Mouse (Mus musculus) frontal cortex, postnatal 25 days (tissue): ENCODE results near the gene Acot9.

Experiments
- DNase-seq, 2 experiments: peaks; one replicate each; pipeline ENCODE4 v3.0.0; 2022; ENCODE audit warnings: low spot score in 2 of 2

Gene Acot9

DNA sequence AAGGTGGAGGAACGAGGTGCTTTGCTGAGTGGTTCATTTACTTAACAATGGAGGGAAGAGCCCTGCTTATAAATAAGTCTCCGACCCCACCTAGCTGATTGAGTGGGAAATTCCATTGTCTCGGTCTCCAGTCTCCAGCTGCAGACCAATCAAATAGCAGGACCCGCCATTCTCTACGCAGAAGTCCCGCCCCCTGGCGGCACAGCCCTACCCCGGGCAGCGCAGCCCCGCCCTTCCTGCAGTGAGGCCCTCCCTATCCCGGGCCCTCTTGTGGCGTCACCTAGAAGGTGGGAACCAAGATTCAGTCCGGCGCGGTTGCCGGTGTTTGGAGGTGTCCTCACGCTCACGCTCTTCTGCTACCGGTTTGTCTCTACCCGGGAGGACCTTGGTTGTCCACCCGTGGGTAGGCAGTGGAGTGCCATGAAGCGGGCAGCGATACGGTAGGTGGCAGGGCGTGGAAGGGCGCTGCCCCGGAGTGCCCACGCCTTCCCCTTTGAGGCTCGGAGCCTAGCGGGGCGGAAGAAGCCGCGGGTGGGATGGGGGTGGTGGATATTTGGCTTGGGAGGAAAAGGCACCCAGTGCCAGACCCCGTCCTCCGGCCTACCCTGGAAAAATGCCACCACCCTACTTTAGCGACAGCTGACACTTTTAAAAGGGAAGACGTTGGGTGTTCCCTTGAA is at the start of gene Acot9:
Gene Acot9 (plus strand): TSS at position 209 of the 680 bp plus-strand sequence.
- peak; percentile 62 to 71 for DNase-seq

DNA sequence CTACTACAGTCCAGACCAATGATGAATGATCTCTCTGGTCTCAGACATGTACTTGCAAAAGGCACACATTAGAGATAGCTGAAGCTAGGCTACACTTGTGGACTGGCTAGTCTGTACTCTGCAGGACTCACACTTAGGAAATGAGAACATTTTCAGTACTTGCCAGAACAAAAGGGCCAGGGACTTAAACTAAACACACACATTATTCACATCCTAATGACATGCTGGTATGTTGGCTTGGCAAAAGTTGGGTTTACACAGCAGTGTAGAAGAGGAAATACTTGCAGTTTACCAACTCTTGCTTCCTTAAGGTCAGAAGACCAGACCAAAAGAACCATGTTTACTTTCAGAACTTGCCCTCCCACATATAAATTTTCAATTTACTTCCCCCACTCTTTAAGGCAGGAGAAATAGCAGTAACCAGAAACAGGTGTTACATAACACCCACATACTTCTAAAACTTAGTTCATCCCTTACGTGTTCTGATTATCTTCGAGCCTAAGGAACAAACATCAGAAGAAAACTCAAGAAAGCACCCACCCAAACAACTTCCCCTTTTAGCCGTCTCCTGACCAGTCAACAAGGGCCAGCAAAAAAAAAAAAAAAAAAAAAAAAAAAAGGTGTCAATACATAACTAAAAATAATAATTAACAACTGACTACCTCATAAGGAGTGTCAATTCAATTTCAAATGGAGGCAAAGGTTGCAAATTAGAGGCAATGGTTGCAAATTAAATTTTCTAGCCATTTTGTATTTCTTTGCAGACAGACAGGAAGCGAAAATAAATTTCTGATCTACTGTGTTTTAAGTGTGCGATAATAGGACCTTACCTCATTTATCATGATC is 47.7 kb upstream of the Acot9 start:
- no peak for DNase-seq

DNA sequence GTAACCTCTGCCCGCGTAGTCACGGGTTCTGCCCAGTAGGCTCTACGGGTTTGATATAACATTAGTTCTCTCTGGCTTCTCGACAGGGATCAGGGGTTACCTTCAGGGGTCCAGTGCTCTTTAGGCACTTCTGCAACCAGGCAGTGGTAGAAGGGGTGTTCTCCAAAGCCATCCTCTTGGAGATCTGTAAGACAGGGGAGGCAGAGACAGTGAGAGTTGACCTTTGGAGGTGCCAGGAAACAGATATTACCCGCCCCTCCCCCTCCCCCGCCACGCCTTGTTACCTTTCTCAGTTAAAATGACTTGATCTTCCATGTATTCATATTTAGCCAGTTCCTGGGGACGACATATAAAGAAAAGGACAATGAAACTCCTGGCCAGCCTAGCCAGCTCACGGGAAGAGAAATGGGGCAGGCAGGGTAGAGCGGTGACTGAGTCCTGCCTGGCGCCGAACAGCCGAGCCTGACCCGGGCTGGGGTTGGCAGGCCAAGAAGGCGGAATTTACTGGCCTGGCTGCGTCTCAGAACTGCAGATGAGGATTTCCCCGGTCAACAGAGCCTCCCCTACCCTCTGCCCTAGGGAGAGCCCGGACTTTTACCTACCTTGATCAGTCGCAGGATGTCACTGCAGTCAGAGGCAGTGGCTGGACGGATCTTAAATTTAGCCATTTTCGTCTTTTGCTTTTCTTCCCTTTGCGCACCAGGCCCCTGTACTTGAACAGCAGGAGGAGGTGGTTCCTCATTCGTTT is 46.6 kb upstream of the Acot9 start:
- DNase-seq = peak in 1 of 2 experiments; percentile 4

DNA sequence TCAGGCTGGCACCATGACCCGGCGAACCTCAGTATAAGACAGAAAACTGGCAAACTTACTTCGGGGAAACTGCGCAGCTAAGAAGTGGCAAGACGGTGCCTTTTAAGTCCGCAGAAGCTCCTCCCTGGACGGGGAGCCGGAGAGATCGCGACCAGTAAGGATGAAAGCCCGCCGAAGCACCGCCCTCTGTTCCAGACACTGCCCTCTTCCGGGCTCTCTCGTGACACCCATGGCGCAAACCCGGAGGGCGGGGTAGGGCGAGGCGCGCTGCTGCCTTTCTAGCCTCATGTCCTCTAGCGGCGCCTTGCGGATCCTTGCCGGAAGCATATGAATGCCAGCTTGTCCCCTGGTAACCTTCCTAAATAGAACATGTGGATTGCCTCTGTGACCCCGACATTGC is 46.0 kb upstream of the Acot9 start, which contains the start of gene Sat1:
Gene Sat1 (minus strand): TSS at position 179 of the 400 bp plus-strand sequence.
- DNase-seq = peak; percentile 70 to 82

DNA sequence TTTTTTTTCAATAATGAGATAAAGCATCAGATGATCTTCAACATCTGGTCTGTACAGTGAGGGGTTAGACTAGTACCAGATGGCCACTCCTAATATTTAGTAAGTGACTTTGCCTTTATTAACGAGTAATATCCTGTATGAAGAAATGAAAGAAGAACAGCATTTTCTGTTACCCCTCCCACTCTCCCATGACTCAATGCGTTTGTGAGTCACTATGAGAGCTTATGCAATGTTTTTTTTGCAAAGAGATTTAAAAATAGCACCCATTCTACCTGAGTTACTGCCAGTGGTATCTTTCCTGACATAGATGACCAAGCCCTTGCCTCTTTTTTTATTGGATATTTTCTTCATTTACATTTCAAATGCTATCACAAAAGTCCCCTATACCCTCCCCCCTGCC is 44.0 kb upstream of the Acot9 start:
- DNase-seq = no peak

DNA sequence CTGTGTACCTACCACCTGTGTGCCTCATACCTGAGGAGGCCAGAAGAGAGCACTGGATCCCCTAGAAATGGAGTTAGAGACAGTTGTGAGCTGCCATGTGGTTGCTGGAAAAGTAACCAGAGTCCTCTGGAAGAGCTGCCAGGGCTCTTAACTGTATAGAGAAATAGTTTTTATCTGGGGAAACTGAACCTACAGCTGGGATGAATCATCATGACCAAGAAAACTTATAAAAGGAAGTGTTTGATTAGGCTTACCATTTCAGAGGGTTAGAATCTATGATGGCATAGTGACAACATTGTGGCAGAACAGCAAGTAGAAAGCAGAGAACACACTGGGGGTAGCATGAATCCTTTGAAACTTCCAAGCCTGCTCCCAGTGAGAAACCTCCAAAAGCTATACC is 5.4 kb upstream of the Acot9 start:
- no peak for DNase-seq

DNA sequence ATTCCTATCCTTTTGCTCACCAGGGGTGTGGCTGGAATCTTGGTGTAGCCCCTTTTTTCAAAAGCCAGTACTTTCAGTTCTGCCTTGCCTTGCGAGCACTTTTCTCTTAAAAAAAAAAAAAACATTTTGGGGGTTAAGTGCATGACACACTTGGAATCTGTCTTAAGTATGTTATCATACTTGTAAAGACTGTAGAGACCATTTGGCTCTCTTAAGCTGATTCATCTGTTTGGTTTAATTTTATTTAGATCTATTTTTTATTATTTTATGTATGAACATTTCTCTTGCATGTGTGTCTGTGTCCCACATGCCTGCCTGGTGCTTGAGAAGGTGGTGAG is 641 bp downstream of the Acot9 start:
- DNase-seq = no peak

DNA sequence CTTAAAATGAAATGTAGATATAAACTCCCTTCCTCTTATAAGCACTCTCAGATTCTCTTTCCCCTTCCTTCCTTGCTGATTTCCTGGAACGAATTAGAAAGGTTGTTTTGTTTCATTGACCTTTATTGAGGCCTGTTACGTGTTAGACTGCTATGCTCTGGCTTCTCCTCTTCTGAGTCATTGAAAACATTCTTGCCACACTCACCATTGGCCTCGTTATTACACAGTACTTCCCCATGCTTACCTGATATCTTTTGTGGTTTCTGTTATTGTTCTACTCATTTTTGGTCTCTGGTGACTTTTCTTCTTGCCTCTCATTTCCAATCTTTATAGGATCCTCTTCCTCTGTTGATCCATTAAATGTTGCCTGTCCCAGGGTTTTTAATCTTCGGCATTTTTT is 16.2 kb downstream of the Acot9 start:
- no peak for DNase-seq

DNA sequence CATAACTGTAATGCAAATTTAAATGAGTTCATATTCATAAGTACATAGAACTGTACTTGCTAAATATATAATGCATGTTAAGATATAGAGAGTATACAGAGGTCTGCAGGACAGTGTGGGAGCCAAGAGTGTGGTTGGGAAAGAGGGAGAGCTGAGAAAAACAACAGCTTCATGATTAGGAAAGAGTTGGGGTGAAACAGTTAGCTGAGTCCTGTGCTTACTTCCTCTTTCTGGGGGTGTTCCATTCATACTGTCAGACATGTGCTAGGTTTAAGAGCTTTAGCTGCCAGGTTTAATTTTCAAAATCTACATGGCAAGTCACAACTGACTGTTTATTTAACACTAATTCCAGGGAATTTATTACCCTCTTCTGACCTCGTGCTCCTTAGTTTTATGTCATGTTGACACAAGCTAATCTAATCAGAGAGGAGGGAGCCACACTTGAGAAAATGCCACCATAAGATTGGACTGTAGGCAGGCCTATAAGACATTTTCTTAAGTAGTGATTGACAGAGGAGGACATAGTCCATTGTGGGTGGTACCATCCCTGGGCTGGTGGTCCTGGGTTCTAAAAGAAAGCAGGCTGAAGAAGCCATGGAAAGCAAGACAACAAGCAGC is 18.3 kb downstream of the Acot9 start:
- DNase-seq = no peak

DNA sequence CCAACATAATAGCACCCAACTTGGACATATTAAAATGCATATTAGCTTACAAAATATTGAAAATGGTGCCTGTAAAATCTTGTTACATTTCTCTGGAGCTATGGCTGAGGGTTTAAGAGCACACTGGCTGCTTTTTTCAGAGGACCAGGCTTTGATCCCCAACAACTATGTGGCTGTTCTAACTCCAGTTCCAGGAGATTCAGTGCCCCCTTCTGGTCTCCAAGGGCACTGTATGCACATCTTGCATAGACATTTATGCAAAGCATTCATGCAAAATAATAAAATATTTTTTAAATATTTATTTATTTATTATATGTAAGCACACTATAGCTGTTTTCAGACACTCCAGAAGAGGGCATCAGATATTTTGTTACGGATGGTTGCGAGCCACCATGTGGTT is 44.1 kb downstream of the Acot9 start:
- DNase-seq = no peak

DNA sequence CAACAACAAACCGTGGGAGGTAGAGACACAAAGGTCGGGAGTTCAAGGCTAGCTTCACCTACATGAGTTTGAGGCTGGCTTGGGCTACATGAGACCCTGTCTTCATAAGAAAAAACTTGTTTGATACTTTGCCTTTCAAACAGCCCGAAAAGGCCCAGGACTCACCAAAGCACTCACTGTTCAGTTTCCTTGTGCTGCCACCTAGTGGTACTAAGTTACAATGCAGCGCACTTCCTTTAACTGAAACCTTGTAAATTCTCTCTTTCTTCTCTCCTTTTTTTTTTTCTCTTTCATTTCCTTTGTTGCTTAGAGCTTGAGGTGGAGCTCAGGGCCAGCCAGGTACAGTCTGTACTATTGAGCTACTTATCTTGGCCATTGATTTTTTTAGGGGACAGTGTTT is 55.8 kb downstream of the Acot9 start:
- DNase-seq = no peak

DNA sequence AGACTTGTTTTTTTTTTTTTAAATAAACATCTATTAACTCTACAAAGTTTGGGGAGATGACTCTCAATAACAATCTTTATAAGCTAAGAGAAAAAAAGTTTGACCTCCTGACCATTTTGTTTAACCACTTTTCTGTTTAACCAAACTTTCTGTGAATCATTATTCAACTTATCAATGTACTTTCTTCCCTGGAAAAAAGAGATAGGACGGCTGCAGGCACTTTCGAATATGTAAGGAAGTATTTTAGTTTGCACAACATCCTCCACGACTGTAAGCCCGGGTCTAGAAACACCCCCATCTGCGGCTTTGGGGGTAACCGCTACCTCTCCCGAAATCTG is 75.3 kb downstream of the Acot9 start:
- DNase-seq = no peak

DNA sequence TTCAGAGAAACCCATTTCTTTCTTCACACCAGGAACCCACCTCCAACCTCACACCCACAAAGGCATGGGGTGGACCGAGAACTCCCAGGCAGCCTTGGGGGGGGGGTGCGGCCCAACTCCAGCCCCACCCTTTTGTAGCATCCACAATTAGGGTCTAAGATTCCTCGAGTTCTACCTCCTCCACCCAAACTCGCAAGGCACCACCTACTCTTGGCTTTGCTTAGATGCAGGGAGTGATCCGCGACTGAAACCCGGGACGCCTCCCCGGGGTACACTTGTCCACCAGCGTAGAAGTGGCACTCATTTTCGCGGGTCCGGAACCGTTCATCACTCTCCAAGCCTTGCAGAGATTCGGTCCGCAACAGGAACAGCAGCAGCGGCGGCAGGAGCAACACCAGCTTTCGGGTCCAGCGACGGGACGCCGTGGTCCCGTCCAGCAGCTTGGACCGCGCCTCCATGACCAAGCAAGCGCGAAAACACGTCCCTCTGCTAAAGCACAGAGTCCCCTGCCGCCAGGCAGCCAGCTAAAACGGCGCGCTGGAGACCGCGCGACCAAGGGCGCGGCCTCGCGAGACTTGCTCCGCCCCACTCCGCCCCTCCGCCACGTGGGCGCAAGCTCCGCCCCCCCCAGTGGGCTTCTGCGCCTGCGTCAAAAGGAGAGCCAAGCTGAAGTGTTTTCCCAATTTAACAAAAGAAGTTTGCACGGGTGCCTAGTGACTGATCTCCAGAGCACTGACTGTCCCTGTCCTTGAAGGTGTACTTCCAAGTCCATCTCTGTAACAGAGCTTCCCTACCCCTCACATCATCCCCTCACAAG is 75.9 kb downstream of the Acot9 start:
- DNase-seq = peak; percentile 43 to 52

DNA sequence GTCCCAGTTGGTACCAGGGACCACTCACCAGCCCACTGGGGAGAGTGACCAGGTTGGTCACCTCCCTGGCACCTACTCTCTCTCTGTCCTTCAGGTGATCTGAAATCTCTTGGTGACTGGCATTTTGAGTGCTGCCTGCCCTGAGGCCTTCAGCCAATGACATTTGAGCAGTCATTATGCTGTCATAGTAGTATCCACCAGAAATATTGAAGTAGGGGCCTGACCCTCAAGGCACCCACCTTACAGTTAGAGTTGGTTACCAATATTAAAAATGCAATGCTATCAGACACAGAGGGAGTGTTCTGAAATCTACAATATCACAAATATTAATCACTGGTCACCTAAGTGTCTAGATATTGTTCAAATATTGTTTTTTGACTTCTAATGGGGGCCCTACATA is 78.4 kb downstream of the Acot9 start, which contains the start of gene Prdx4:
Gene Prdx4 (minus strand): TSS at position 101 of the 400 bp plus-strand sequence.
- DNase-seq = no peak

DNA sequence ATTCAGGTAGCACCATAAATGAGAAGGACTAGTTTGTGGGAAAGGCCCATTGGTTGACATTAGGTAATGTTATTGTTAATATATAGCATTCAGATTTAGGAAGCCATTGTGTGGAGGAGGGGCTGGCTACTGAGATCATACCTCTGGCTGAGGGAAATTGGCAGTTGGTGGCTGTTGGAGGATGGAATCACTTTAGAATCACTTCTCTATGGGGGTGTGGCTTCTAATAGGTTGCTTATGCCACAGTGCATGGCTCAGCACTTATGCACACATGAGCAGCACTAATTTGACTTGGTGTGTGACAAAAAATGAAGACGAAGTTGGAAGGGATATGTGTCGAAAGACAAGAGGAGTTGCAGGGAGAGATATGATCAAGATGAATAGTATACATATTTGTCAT is 84.0 kb downstream of the Acot9 start:
- DNase-seq = no peak
